Comparison of ENCODE assay signal across 22 mouse cellular contexts in genomic region chr1:194505826-194506225, GRCm38 (mm10).
DNase-seq lines count a peak whose midpoint lies in the region; TF ChIP-seq lines count a peak whose summit lies in the region.
"Had no signal": no experiment of that assay in that cellular context is flagged by ENCODE, and none has a peak within 500 bp of the region (broad histone marks: within the 10 kb centered on the region; RNA-seq: fewer than 3 reads in every experiment).

No protein-coding gene starts in this region.

- H3K27me3 ChIP-seq in testis, adult 2 months (ENCODE audit: control insufficient read depth, insufficient read depth, low read length) = no peaks in the 10 kb centered on the region
- H3K27me3 ChIP-seq: CH12.LX; embryonic facial prominence, embryonic 13.5 days; embryonic facial prominence, embryonic 15.5 days; forebrain, embryonic 12.5 days had no signal

- H3K27ac ChIP-seq in testis, adult 2 months (ENCODE audit: control insufficient read depth, insufficient read depth, low read depth, low read length) = no peak overlapping the region
- no peak overlapping the region; the same call in 1 of the 2 replicates for H3K27ac ChIP-seq in ES-E14 (ENCODE audit: insufficient read depth, low read depth, low read length, poor library complexity, severe bottlenecking)
- H3K27ac ChIP-seq: embryonic facial prominence, embryonic 13.5 days; embryonic facial prominence, embryonic 15.5 days; forebrain, embryonic 10.5 days; forebrain, embryonic 12.5 days had no signal

- H3K4me1 ChIP-seq in testis, adult 2 months (ENCODE audit: control insufficient read depth, insufficient read depth, low read length) = no peaks in the 10 kb centered on the region
- peaks cover 0 to 2% of the 10 kb centered on the region in 2 experiments; a peak in 3 of 4 replicates for H3K4me1 ChIP-seq in ES-E14 (ENCODE audit: control insufficient read depth in 2 of 2, insufficient read depth in 2 of 2, low read length in 2 of 2, poor library complexity in 1 of 2)
- H3K4me1 ChIP-seq: embryonic facial prominence, embryonic 15.5 days had no signal

- no peaks in the 10 kb centered on the region for H3K9me3 ChIP-seq in ES-E14 (ENCODE audit: control insufficient read depth, insufficient read depth, low read depth, low read length)
- H3K9me3 ChIP-seq: embryonic facial prominence, embryonic 13.5 days; embryonic facial prominence, embryonic 15.5 days; forebrain, embryonic 10.5 days; forebrain, embryonic 12.5 days had no signal

- no peak for TF ChIP-seq POLR2A in testis, adult 2 months (IDR thresholded peaks at IDR 0.05; ENCODE audit: control insufficient read depth, low read depth, low read length)

- no peak overlapping the region for H3K9ac ChIP-seq in ES-E14 (ENCODE audit: insufficient read depth, low read depth, low read length, poor library complexity, severe bottlenecking)
- H3K9ac ChIP-seq: embryonic facial prominence, embryonic 13.5 days; embryonic facial prominence, embryonic 15.5 days; forebrain, embryonic 12.5 days had no signal

- H3K36me3 ChIP-seq in testis, adult 2 months (ENCODE audit: control insufficient read depth, insufficient read depth, low read length) = no peaks in the 10 kb centered on the region
- no peaks in the 10 kb centered on the region for H3K36me3 ChIP-seq in ES-E14 (ENCODE audit: control insufficient read depth, insufficient read depth, low read length, poor library complexity, severe bottlenecking)
- H3K36me3 ChIP-seq: embryonic facial prominence, embryonic 13.5 days; embryonic facial prominence, embryonic 15.5 days; forebrain, embryonic 10.5 days; forebrain, embryonic 12.5 days had no signal

- TF ChIP-seq CTCF in testis, adult 2 months (IDR thresholded peaks at IDR 0.05; ENCODE audit: control insufficient read depth, insufficient read depth, insufficient replicate concordance, low read depth, low read length) = no peak

- in situ Hi-C loops in ES-E14 (cut with MboI; ENCODE audit: low sequenced_read_pairs in 2 of 2, unreplicated experiment in 2 of 2) = no loop called here

- DNase-seq in testis, postnatal 14 days (ENCODE audit: low spot score) = no peak
- peak; percentile 63 for DNase-seq in ES-E14 (ENCODE audit: low read depth, low spot score)
- DNase-seq in WW6 (ENCODE audit: low read depth, low spot score) = peak; percentile 16
- DNase-seq in left cerebral cortex, adult 11 months (ENCODE audit: low spot score) = no peak
- no peak for DNase-seq in kidney, postnatal 36 days
- DNase-seq in adrenal gland, postnatal 4 days (ENCODE audit: low spot score in 2 of 2) = no peak
- DNase-seq: adrenal gland, adult 8-10 months; adrenal gland, postnatal 25 days; B cell, adult 2 months; cerebellum, adult 11-12 months; cerebellum, adult 8-10 months; cerebellum, adult 9-11 months; cerebellum, postnatal 14 days; cerebellum, postnatal 36 days; embryo, embryonic 11 days had no signal

- peak overlapping the region; percentile 19; the same call in 1 of the 2 replicates for H3K4me3 ChIP-seq in testis, adult 2 months (ENCODE audit: control insufficient read depth, low read depth, low read length)
- H3K4me3 ChIP-seq in ES-E14 (ENCODE audit: insufficient read depth in 1 of 2, low read depth in 1 of 2, low read length in 2 of 2, poor library complexity in 1 of 2, severe bottlenecking in 1 of 2) = no peak overlapping the region
- H3K4me3 ChIP-seq: embryonic facial prominence, embryonic 13.5 days; embryonic facial prominence, embryonic 15.5 days; erythroblast, embryonic 14.5 days; forebrain, embryonic 10.5 days; forebrain, embryonic 12.5 days had no signal

TF ChIP-seq in ES-E14, 5 proteins besides CTCF, POLR2A, EP300 and RAD21:
- TF ChIP-seq HCFC1 (IDR thresholded peaks at IDR 0.05; ENCODE audit: borderline replicate concordance, insufficient read depth, low read length) (no peak), ZC3H11A (IDR thresholded peaks at IDR 0.05; ENCODE audit: borderline replicate concordance, low read depth, low read length) (no peak), ZNF384 (IDR thresholded peaks at IDR 0.05; ENCODE audit: low read depth, low read length) (peak; percentile 94)
TF ChIP-seq in ES-E14: peak in this region for 1.

Comparison
In these comparisons a context has a peak if more than half of its experiments do, and no peak if none do; other contexts are left out.
1. DNase-seq: peak in ES-E14 (single experiment) and WW6 (single experiment); none in testis, postnatal 14 days (single experiment), left cerebral cortex, adult 11 months (single experiment), kidney, postnatal 36 days (0 of 2) and adrenal gland, postnatal 4 days (0 of 2).